Mouse (Mus musculus): ENCODE measurements around the gene Tnfrsf4. TPM values are rescaled to one million over a fixed set of nuclear protein-coding genes. Genes with fewer than 3 reads are reported as not detected.

The Tnfrsf4 gene
- total RNA-seq, 2 experiments from 2014 or later = 0.64 to 0.82 TPM

GRCm38 (mm10) chr4:156059713-156060112 lies 46.1 kb downstream of the Tnfrsf4 start:
- intact Hi-C loops (cut with DNase I; ENCODE audit: low total_unique reads) = no loop called here
- no peak for DNase-seq

- intact Hi-C loops (cut with DNase I; ENCODE audit: low total_unique reads) = no loop called here
- DNase-seq = no peak
Measured at GRCm38 (mm10) chr4:156063861-156064509, 50.3 kb downstream of the Tnfrsf4 start.

GRCm38 (mm10) chr4:156064510-156064897 lies 50.9 kb downstream of the Tnfrsf4 start:
- intact Hi-C loops (cut with DNase I; ENCODE audit: low total_unique reads) = no loop called here

GRCm38 (mm10) chr4:156065156-156065894 lies 51.7 kb downstream of the Tnfrsf4 start:
- intact Hi-C loops (cut with DNase I; ENCODE audit: low total_unique reads) = no loop called here
- DNase-seq = no peak

More at GRCm38 (mm10) chr4:156064510-156064897, 50.9 kb downstream of the Tnfrsf4 start:
- no peak for DNase-seq

Small RNAs within 50 kb of the gene (microRNA-seq; reads per million reads assigned to microRNA genes)
- 2.5 reads per million in 2 experiments for gene Mir200a
- 2.0 to 4.8 reads per million in 2 experiments for gene Mir200b
- 1.5 to 6.1 reads per million in 2 experiments for gene Mir429

Other genes starting within 250 kb of the Tnfrsf4 start
- gene Vwa1, start 239.1 kb upstream of the Tnfrsf4 start, total RNA-seq (2021) = 10 to 100 TPM in 1 of 2 experiments, 1 to 10 TPM in 1; 9.0 to 13.8 TPM
- gene Tmem88b, start 228.0 kb upstream of the Tnfrsf4 start, total RNA-seq (2021) = 1 to 10 TPM; 1.3 to 1.4 TPM
- not detected for gene Ankrd65, start 223.4 kb upstream of the Tnfrsf4 start, total RNA-seq (2021)
- gene Mrpl20, start 211.0 kb upstream of the Tnfrsf4 start, total RNA-seq (2021) = 10 to 100 TPM; 45.4 to 48.3 TPM
- 10 to 100 TPM; 20.6 to 29.0 TPM for gene Ccnl2, start 201.4 kb upstream of the Tnfrsf4 start, total RNA-seq (2021)
- gene Aurkaip1, start 182.6 kb upstream of the Tnfrsf4 start, total RNA-seq (2021) = 10 to 100 TPM; 78.8 to 80.8 TPM
- gene Mxra8, start 174.2 kb upstream of the Tnfrsf4 start, total RNA-seq (2021) = 10 to 100 TPM; 75.4 to 79.4 TPM
- gene Dvl1, start 166.4 kb upstream of the Tnfrsf4 start, total RNA-seq (2021) = 10 to 100 TPM; 88.6 to 89.4 TPM
- under 1 TPM; 0.10 to 0.13 TPM for gene Tas1r3, start 150.5 kb upstream of the Tnfrsf4 start, total RNA-seq (2021)
- 10 to 100 TPM; 16.5 to 17.0 TPM for gene Cptp, start 144.4 kb upstream of the Tnfrsf4 start, total RNA-seq (2021)
- gene Ints11, start 144.3 kb upstream of the Tnfrsf4 start, total RNA-seq (2021) = 10 to 100 TPM; 15.4 to 15.9 TPM
- 10 to 100 TPM in 1 of 2 experiments, 1 to 10 TPM in 1; 9.2 to 13.1 TPM for gene Pusl1, start 122.1 kb upstream of the Tnfrsf4 start, total RNA-seq (2021)
- 10 to 100 TPM; 10.1 to 10.3 TPM for gene Acap3, start 122.0 kb upstream of the Tnfrsf4 start, total RNA-seq (2021)
- gene Ube2j2, start 70.0 kb upstream of the Tnfrsf4 start, total RNA-seq (2021) = 10 to 100 TPM; 46.3 to 51.7 TPM
- gene C1qtnf12, start 51.5 kb upstream of the Tnfrsf4 start, total RNA-seq (2021) = 10 to 100 TPM; 13.3 to 19.9 TPM
- gene B3galt6, start 21.2 kb upstream of the Tnfrsf4 start, total RNA-seq (2021) = 1 to 10 TPM; 2.6 TPM
- gene Sdf4, start 21.0 kb upstream of the Tnfrsf4 start, total RNA-seq (2021) = 10 to 100 TPM; 77.4 to 78.0 TPM
- not detected for gene Tnfrsf18, start 12.3 kb downstream of the Tnfrsf4 start, total RNA-seq (2021)
- not detected for gene Ttll10, start 45.6 kb downstream of the Tnfrsf4 start, total RNA-seq (2021)
- gene 9430015G10Rik, start 96.1 kb downstream of the Tnfrsf4 start, total RNA-seq (2021) = 1 to 10 TPM; 3.2 to 4.1 TPM
- gene Rnf223, start 116.7 kb downstream of the Tnfrsf4 start, total RNA-seq (2021) = not detected
- 10 to 100 TPM; 25.3 to 25.5 TPM for gene Agrn, start 183.6 kb downstream of the Tnfrsf4 start, total RNA-seq (2021)
- under 1 TPM; 0.42 to 0.57 TPM for gene Isg15, start 187.0 kb downstream of the Tnfrsf4 start, total RNA-seq (2021)
- gene AW011738, start 189.5 kb downstream of the Tnfrsf4 start, total RNA-seq (2021) = 1 to 10 TPM; 2.9 to 3.3 TPM
- 100 to 1,000 TPM in 1 of 2 experiments, 10 to 100 TPM in 1; 73.3 to 103 TPM for gene Perm1, start 202.0 kb downstream of the Tnfrsf4 start, total RNA-seq (2021)
- 1 to 10 TPM; 5.1 to 5.5 TPM for gene Plekhn1, start 221.0 kb downstream of the Tnfrsf4 start, total RNA-seq (2021)
- 10 to 100 TPM; 22.2 to 28.7 TPM for gene Noc2l, start 222.2 kb downstream of the Tnfrsf4 start, total RNA-seq (2021)
- under 1 TPM in 1 of 2 experiments, not detected in 1; 0.21 TPM for gene Samd11, start 241.8 kb downstream of the Tnfrsf4 start, total RNA-seq (2021)

Data from gastrocnemius, postnatal 14 days (tissue).